Mouse (Mus musculus) neural tube, embryonic 13.5 days (tissue): ENCODE measurements around the gene D17Wsu92e. TPM values are rescaled to one million over a fixed set of nuclear protein-coding genes. Genes with fewer than 3 reads are reported as not detected.

ENCODE experiments used
- ATAC-seq: fragments of 200-750 bp; cut with Nextera tagmentation; 2 replicates; pipeline ENCODE4 v1.8.0; 2017; ENCODE audit warnings: low read depth, mild to moderate bottlenecking, moderate TSS enrichment, moderate library complexity
- H3K27ac ChIP-seq: fragments of 300-500 bp; sonication (generic); replicated peaks from 2 replicates; pipeline ENCODE4 v1.5.1; 2015; ENCODE audit warnings: moderate library complexity, mild to moderate bottlenecking, inconsistent platforms
- H3K27me3 ChIP-seq: fragments of 300-500 bp; sonication (generic); 2 replicates; pipeline ENCODE4 v1.6.1; 2015; ENCODE audit warnings: mild to moderate bottlenecking, inconsistent platforms
- H3K36me3 ChIP-seq: fragments of 300-500 bp; sonication (generic); 2 replicates; pipeline ENCODE4 v1.6.1; 2015; ENCODE audit warnings: mild to moderate bottlenecking, inconsistent platforms
- H3K4me1 ChIP-seq: fragments of 300-500 bp; sonication (generic); replicated peaks from 2 replicates; pipeline ENCODE4 v1.6.1; 2015; ENCODE audit warnings: inconsistent platforms
- H3K4me2 ChIP-seq: fragments of 300-500 bp; sonication (generic); 2 replicates; pipeline ENCODE4 v1.6.1; 2015; ENCODE audit warnings: inconsistent platforms, mild to moderate bottlenecking, moderate library complexity
- H3K4me3 ChIP-seq: fragments of 300-500 bp; sonication (generic); 2 replicates; pipeline ENCODE4 v1.5.1; 2015; ENCODE audit warnings: mild to moderate bottlenecking, inconsistent platforms
- H3K9ac ChIP-seq: fragments of 300-500 bp; sonication (generic); 2 replicates; pipeline ENCODE4 v1.6.1; 2015; ENCODE audit warnings: moderate library complexity, mild to moderate bottlenecking, inconsistent platforms
- H3K9me3 ChIP-seq: fragments of 300-500 bp; sonication (generic); 2 replicates; pipeline ENCODE4 v1.6.1; 2016; ENCODE audit warnings: inconsistent platforms
- WGBS: fragments of 180-500 bp; shearing (Covaris S2); methylation state at CpG from one replicate; pipeline ENCODE4 v1.1.7; 2015; 5-methylcytosine and 5-hydroxymethylcytosine counted together
- polyA plus RNA-seq: library from polyadenylated mRNA; unstranded; fragments of >200 nt; fragmentation: Nextera tagmentation; extraction: Ambion mirVana; gene quantifications from 2 replicates; pipeline ENCODE4 v1.2.1, GENCODE M21; 2015

D17Wsu92e gene
- polyA plus RNA-seq, 1 experiment from 2014 or later, result 9.2 TPM

- H3K9me3 ChIP-seq, result no peaks in the 10 kb centered on the region
- H3K36me3 ChIP-seq, result peaks cover 6% of the 10 kb centered on the region; the same call in 1 of the 2 replicates
- peak overlapping the region; percentile 49; the same call in 1 of the 2 replicates for H3K9ac ChIP-seq
- no peak overlapping the region for H3K27ac ChIP-seq
- H3K4me2 ChIP-seq, result peak overlapping the region; percentile 51
- peak overlapping the region; percentile 20 for H3K4me3 ChIP-seq
- no peak for ATAC-seq
- peaks cover 30% of the 10 kb centered on the region for H3K27me3 ChIP-seq
- H3K4me1 ChIP-seq, result peaks cover 17% of the 10 kb centered on the region
- 1% methylated on average over 34 of the region's 34 CpGs for WGBS
Measured at GRCm38 (mm10) chr17:27702518-27702917, 117.9 kb downstream of the D17Wsu92e start.

DNA sequence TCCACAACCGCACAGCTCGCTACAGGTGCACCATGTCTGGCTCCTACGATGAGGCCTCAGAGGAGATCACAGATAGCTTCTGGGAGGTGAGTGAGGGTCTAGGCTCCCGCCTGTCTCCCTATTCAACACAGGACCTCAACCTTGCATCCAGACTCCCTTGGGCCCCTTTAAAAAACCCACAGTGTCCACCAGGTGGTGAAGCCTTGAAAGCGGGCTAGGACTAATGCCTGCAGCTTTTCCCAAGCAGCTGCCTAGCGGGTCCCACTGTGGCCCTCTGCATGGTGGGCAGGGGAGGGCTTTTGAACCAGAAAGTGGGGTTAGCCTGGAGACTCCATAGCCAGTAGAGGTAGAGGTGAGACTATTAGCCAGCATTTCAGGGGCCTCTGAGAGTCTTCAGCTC lies 118.6 kb downstream of the D17Wsu92e start:
- no peak overlapping the region for H3K4me3 ChIP-seq
- H3K27ac ChIP-seq, result peak overlapping the region; percentile 6; the same call in 1 of the 2 replicates
- H3K9ac ChIP-seq, result no peak overlapping the region
- H3K36me3 ChIP-seq, result peaks cover 6% of the 10 kb centered on the region; the same call in 1 of the 2 replicates
- no peak overlapping the region for H3K4me2 ChIP-seq
- H3K27me3 ChIP-seq, result peaks cover 24% of the 10 kb centered on the region
- H3K9me3 ChIP-seq, result no peaks in the 10 kb centered on the region
- no peak for ATAC-seq
- H3K4me1 ChIP-seq, result peaks cover 17% of the 10 kb centered on the region
- 60% methylated on average over 6 of the region's 6 CpGs for WGBS

Other genes starting within 250 kb of the D17Wsu92e start
- 238 and 300 TPM in 2 replicates for gene Nudt3, start 197.2 kb downstream of the D17Wsu92e start, polyA plus RNA-seq
- gene RPS10-NUDT3, start 185.4 kb downstream of the D17Wsu92e start, polyA plus RNA-seq, result not detected in 2 replicates
- gene Rps10, start 184.0 kb downstream of the D17Wsu92e start, polyA plus RNA-seq, result 578 and 594 TPM in 2 replicates
- 29.6 and 32.1 TPM in 2 replicates for gene Pacsin1, start 165.1 kb downstream of the D17Wsu92e start, polyA plus RNA-seq
- gene Spdef, start 91.7 kb downstream of the D17Wsu92e start, polyA plus RNA-seq, result 0.56 and 0.68 TPM in 2 replicates
- gene Snrpc, start 17.5 kb upstream of the D17Wsu92e start, polyA plus RNA-seq, result 257 and 271 TPM in 2 replicates
- 5.1 and 6.0 TPM in 2 replicates for gene Uhrf1bp1, start 35.8 kb upstream of the D17Wsu92e start, polyA plus RNA-seq
- 61.9 and 67.9 TPM in 2 replicates for gene Anks1, start 88.7 kb upstream of the D17Wsu92e start, polyA plus RNA-seq
- gene Taf11, start 89.2 kb upstream of the D17Wsu92e start, polyA plus RNA-seq, result 69.2 and 79.7 TPM in 2 replicates